Mouse (Mus musculus) liver, embryonic 14.5 days (tissue): ENCODE measurements at regions not wholly inside any gene's neighbourhood (a gene's known extent, or its start where the extent isn't known, plus 50 kb on each side); places are given as distances from the start of the nearest gene placed in this dataset.

Source experiments
- CTCF ChIP-seq: IDR thresholded peaks from 2 replicates; pipeline ENCODE4 v1.5.1; 2016; ENCODE audit warnings: antibody characterized with exemption, low read depth, control low read depth
- EP300 ChIP-seq: IDR thresholded peaks from 2 replicates; pipeline ENCODE4 v1.6.1; 2016; ENCODE audit warnings: antibody characterized with exemption, low read depth

GRCm38 (mm10) chr9:115446681-115447080 lies 136.5 kb upstream of the Stt3b start:
- TF ChIP-seq CTCF (no peak), EP300 (no peak)
